Mouse (Mus musculus): ENCODE results near the gene Kif24.

DNA sequence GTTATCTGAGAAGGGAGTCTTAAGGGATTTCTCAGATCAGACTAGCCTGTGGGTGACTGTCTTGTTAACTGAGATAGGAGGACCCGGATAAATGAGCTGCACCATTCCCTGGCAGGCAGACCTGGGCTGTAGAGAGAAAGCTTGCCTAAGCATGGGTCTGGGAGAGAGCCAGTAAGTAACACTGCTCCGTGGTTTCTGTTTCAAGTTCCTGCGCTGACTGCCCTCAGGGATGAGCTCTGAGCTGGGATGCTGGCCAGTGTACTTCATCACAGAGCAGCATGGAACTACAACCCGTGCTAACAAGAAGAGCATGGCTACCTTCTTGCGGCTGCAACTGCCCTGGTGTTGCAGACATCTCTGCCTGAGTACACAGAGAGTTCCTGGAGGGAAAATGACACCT is 64.8 kb downstream of the Kif24 start:
- TF ChIP-seq CTCF (IDR thresholded peaks at IDR 0.05; ENCODE audit: low read depth, low read length) (no peak), POLR2A (IDR thresholded peaks at IDR 0.05; ENCODE audit: extremely low read depth, insufficient read depth, low read length) (no peak)

Measured in liver, adult 2 months (tissue).